Mouse (Mus musculus) G1E (cell line): Measurements from ENCODE around the gene Pptc7.

Experiments used
- CTCF ChIP-seq: IDR thresholded peaks from 2 replicates; pipeline ENCODE4 v1.5.1; 2012; ENCODE audit warnings: low read depth, low read length, inconsistent platforms, mixed read lengths
- GATA1 ChIP-seq: IDR thresholded peaks from 2 replicates; pipeline ENCODE4 v1.6.1; 2012; ENCODE audit warnings: borderline replicate concordance, low read length, inconsistent platforms, mixed read lengths
- POLR2AphosphoS5 ChIP-seq: IDR thresholded peaks from 2 replicates; pipeline ENCODE4 v1.6.1; 2012; ENCODE audit warnings: low read depth, low read length, inconsistent platforms; ENCODE audit not compliant: insufficient replicate concordance
- TAL1 ChIP-seq: conservative IDR thresholded peaks from 2 replicates; pipeline ENCODE4 v1.6.1; 2012; ENCODE audit warnings: low read depth, low read length, inconsistent platforms, mixed read lengths

DNA sequence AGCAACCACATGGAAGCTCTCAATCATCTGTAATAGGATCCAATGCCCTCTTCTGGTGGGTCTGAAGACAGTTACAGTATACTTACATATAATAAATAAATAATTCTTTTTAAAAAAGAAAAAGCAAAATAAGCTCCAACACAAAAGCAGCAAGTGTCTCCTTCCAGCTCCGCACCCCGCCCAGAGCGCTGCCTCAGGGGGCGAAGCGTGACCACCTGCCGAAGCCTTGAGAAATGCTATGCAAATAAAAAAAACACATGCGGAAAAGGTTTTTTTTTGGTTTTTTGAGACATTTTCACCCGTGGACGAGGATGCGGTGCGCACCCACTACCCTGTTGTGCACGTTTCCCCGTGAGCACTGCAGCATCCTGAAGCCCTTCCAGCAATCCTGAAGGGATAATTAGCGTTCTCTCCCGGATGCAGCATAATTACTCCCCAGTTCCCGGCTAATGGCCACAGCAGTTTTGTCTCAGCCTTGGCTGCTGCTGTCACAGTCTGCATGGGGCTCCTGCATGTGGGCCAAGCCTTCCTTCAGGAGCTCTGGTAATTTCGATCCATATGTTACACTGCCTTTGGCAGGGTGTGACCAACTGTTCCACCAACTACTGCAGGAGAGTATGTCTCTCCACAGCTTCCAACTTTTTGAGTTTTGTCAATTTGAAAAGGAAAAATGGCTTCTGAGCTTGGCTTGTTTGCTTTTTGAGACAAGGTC, 32.1 kb upstream of the Pptc7 start:
- TF ChIP-seq CTCF (no peak), POLR2AphosphoS5 (no peak), TAL1 (no peak), GATA1 (no peak)
